Mouse (Mus musculus) forebrain, embryonic 16.5 days (tissue): Measurements from ENCODE around the gene B3galt5. TPM values are rescaled to one million over a fixed set of nuclear protein-coding genes. Genes with fewer than 3 reads are reported as not detected.

Experiments
- ATAC-seq: fragments of 200-750 bp; cut with Nextera tagmentation; 2 replicates; pipeline ENCODE4 v1.8.0; 2017; ENCODE audit warnings: mild to moderate bottlenecking, moderate library complexity
- H3K27ac ChIP-seq: fragments of 300-500 bp; sonication (generic); 2 replicates; pipeline ENCODE4 v1.5.1; 2014; ENCODE audit warnings: low read length, control low read depth
- H3K27me3 ChIP-seq: fragments of 300-500 bp; sonication (generic); replicated peaks from 2 replicates; pipeline ENCODE4 v1.6.1; 2014; ENCODE audit warnings: low read length; ENCODE audit not compliant: control insufficient read depth, insufficient read depth
- H3K36me3 ChIP-seq: fragments of 300-500 bp; sonication (generic); 2 replicates; pipeline ENCODE4 v1.6.1; 2014; ENCODE audit not compliant: control insufficient read depth, insufficient read depth
- H3K4me1 ChIP-seq: fragments of 300-500 bp; sonication (generic); replicated peaks from 2 replicates; pipeline ENCODE4 v1.6.1; 2014; ENCODE audit warnings: low read length; ENCODE audit not compliant: control insufficient read depth, insufficient read depth
- H3K4me2 ChIP-seq: fragments of 300-500 bp; sonication (generic); 2 replicates; pipeline ENCODE4 v1.6.1; 2014; ENCODE audit warnings: mild to moderate bottlenecking, low read length, control low read depth
- H3K4me3 ChIP-seq: fragments of 300-500 bp; sonication (generic); replicated peaks from 2 replicates; pipeline ENCODE4 v1.5.1; 2014; ENCODE audit warnings: mild to moderate bottlenecking, low read length, control low read depth
- H3K9ac ChIP-seq: fragments of 300-500 bp; sonication (generic); replicated peaks from 2 replicates; pipeline ENCODE4 v1.6.1; 2014; ENCODE audit warnings: low read depth, low read length, control low read depth
- H3K9me3 ChIP-seq: fragments of 300-500 bp; sonication (generic); 2 replicates; pipeline ENCODE4 v1.6.1; 2016; ENCODE audit warnings: low read length; ENCODE audit not compliant: control insufficient read depth
- WGBS: fragments of 180-500 bp; shearing (Covaris S2); extraction: QIAGEN DNeasy Blood & Tissue Kit; methylation state at CpG from one replicate; pipeline ENCODE4 v1.1.7; 2014; 5-methylcytosine and 5-hydroxymethylcytosine counted together
- polyA plus RNA-seq: library from polyadenylated mRNA; unstranded; fragments of >200 nt; fragmentation: Nextera tagmentation; extraction: Ambion mirVana; gene quantifications from 2 replicates; pipeline ENCODE4 v1.2.1, GENCODE M21; 2015

B3galt5 gene
- polyA plus RNA-seq, 1 experiment from 2014 or later = 2.2 TPM

DNA sequence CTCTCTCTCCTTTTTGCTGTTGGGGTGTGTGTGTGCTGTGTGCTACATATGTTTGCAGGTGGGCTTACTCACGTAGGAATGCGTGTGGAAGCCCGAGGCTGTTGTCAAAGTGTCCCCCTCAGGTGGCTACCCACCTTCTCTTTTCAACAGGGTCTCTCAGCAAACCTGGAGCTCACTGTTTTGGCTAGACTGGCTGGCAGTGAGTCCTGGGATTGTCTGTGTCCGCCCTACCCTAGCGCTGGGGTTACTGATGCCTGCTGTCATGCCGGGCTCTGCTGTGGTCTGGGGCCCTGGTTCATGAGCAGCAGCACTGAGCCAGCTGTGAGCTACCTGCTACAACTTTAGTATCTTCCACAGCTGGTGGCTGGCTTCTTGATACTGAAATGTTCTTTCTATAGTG, 8.9 kb downstream of the B3galt5 start:
- 85% methylated on average over 6 of the region's 6 CpGs for WGBS
- Histone ChIP-seq H3K4me3 (no peak overlapping the region), H3K4me1 (no peaks in the 10 kb centered on the region), H3K9ac (no peak overlapping the region), H3K4me2 (no peak overlapping the region), H3K27ac (no peak overlapping the region), H3K9me3 (peaks cover 3% of the 10 kb centered on the region; the same call in 1 of the 2 replicates), H3K36me3 (no peaks in the 10 kb centered on the region), H3K27me3 (no peaks in the 10 kb centered on the region)
- ATAC-seq = no peak

DNA sequence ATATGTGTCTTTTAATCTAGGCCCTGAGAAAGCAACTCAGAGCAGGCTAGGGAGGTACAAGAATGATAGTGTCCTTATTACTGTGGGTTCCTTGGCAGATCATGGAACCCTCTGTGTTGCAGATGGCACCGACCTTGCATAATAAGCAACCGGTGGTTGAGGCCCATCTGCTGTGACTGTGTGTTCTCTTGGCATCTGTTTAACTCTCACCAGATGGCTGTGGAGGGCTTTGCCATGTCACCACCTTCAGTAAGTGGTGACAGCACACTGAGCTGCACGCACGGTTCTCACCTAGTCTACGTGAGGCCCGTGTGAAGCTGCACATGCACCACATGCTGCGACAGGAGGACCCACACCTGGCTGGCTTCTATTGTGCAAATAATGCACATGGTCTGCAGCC, 14.0 kb downstream of the B3galt5 start:
- 56% methylated on average over 7 of the region's 7 CpGs for WGBS
- peaks cover 5% of the 10 kb centered on the region; the same call in 1 of the 2 replicates for H3K4me1 ChIP-seq
- no peak overlapping the region for H3K4me3 ChIP-seq
- no peak overlapping the region for H3K9ac ChIP-seq
- H3K27me3 ChIP-seq = no peaks in the 10 kb centered on the region
- no peaks in the 10 kb centered on the region for H3K36me3 ChIP-seq
- peaks cover 3% of the 10 kb centered on the region; the same call in 1 of the 2 replicates for H3K9me3 ChIP-seq
- 0 out of 2 replicates have a peak overlapping the region, but pooled peaks have one; percentile 13 for H3K27ac ChIP-seq
- peak; percentile 96 for ATAC-seq
- H3K4me2 ChIP-seq = no peak overlapping the region

DNA sequence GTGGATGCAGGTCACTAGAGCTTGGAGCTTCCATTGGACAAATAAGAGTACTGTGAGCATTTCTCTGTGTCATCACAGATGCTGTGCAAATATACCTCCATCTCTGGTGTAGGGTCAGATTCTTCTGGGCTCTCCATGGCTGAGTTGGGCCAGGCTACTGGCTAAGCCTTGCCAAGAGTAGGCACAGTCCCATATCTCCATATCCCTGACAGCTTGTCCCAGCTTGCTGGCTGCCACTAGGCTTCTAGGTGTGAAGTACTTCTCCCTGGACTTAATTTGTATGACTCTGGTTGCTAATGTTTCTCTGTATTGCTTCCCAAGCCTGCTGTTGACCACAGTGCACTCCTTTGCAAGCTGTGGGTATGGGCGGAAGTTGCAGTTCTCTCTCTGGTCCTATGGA, 16.5 kb downstream of the B3galt5 start:
- ATAC-seq = no peak
- Histone ChIP-seq H3K4me3 (no peak overlapping the region), H3K4me1 (peaks cover 5% of the 10 kb centered on the region; the same call in 1 of the 2 replicates), H3K9ac (no peak overlapping the region), H3K9me3 (peaks cover 3% of the 10 kb centered on the region; the same call in 1 of the 2 replicates), H3K27ac (no peak overlapping the region), H3K27me3 (no peaks in the 10 kb centered on the region), H3K4me2 (no peak overlapping the region), H3K36me3 (no peaks in the 10 kb centered on the region)
- 76% methylated on average over 1 of the region's 1 CpGs for WGBS

DNA sequence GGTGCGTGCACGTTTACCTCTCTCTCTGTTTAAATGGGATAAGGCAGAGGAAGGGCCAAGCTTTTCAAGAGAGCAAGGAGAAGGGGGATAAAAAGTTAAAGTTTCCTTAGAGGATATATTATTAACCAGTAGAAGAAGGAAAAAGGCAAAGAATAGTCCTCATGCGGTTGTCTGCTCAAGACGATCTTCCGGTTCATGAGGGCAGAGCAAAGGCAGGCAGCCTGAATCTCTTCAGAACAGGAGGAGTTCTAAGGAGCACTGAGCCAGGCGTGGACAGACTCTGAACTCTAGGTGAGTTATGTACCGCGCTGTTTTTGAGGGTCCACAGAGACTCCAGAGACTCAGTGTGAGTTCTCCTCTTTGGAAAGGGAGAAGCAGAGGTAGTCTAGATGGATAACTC, 22.8 kb downstream of the B3galt5 start:
- H3K27ac ChIP-seq = no peak overlapping the region
- no peaks in the 10 kb centered on the region for H3K27me3 ChIP-seq
- H3K4me1 ChIP-seq = no peaks in the 10 kb centered on the region
- H3K4me2 ChIP-seq = no peak overlapping the region
- no peaks in the 10 kb centered on the region for H3K9me3 ChIP-seq
- ATAC-seq = no peak
- 91% methylated on average over 8 of the region's 8 CpGs for WGBS
- no peaks in the 10 kb centered on the region for H3K36me3 ChIP-seq
- no peak overlapping the region for H3K4me3 ChIP-seq
- H3K9ac ChIP-seq = no peak overlapping the region

DNA sequence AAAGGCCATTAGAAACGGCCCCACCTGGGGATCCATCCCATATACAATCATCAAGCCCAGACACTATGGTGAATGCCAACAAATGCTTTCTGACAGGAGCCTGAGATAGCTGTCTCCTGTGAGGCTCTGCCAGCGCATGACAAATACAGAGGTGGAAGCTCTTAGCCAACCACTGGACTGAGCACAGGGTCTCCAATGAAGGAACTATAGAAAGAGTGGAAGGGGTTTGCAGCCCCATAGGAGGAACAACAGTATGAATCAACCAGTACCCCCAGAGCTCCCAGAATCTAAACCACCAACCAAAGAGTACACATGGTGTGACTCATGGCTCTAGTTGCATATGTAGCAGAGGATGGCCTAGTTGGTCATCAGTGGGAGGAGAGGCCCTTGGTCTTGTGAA, 36.1 kb downstream of the B3galt5 start:
- no peak overlapping the region for H3K27ac ChIP-seq
- WGBS = 85% methylated on average over 2 of the region's 2 CpGs
- no peaks in the 10 kb centered on the region for H3K36me3 ChIP-seq
- no peak for ATAC-seq
- no peaks in the 10 kb centered on the region for H3K4me1 ChIP-seq
- no peak overlapping the region for H3K4me3 ChIP-seq
- no peaks in the 10 kb centered on the region for H3K27me3 ChIP-seq
- H3K9me3 ChIP-seq = no peaks in the 10 kb centered on the region
- H3K9ac ChIP-seq = no peak overlapping the region
- H3K4me2 ChIP-seq = no peak overlapping the region

DNA sequence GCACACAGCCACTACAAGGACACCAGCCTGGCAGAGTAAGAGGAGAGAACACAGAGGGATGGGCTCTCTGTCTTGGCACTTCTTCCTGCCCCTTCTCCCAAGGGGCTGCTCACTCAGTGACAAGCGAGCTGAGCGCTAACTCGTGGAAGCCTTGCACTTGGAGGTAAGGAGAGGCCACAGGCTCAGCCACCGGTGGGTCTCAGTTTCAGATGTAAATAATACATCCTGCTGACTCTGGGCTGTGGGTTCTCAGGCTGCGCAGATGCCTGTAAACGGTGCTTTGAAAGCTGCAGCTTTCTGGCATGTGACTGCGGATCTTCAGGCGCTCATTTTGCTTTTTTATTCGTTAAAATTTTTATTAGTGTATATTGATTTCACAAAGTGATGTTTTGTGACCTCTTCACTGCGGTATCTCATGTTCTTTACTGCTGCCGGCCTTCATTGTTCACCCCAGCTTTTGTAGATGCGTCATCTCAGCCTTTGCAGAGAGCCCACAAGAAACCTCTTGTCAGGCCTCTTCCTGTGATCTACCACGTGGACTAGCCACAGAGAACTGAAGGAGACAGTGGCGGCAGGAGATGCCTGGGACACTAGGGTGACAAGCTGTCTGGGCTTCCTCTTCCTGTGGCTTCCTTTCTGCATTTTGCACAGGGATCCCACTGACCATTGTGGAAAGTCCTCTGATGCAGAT, 37.5 kb downstream of the B3galt5 start:
- Histone ChIP-seq H3K4me3 (no peak overlapping the region), H3K4me1 (no peaks in the 10 kb centered on the region), H3K9me3 (no peaks in the 10 kb centered on the region), H3K27me3 (no peaks in the 10 kb centered on the region), H3K27ac (no peak overlapping the region), H3K4me2 (no peak overlapping the region), H3K9ac (no peak overlapping the region), H3K36me3 (no peaks in the 10 kb centered on the region)
- ATAC-seq = no peak
- WGBS = 60% methylated on average over 14 of the region's 14 CpGs

DNA sequence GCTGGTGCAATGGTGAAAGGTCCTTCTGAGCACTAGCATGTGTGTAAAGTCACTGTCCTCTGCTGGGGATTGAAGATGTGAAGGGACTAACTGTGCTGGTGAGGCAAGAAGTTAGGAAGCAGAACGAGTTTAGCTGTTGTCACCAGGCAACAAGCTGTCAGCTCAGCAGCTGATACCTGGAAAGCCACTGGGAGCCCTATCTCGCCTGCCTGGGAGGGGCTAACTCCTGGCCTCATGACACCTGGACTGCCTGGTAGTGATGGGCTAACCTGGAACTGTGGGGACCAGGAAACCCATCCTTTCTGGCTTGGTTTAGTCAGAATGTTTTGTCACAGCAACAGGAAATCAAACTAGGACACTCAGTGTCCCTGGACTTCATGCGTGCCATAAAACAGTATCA, 41.0 kb downstream of the B3galt5 start:
- H3K27me3 ChIP-seq = peaks cover 5% of the 10 kb centered on the region; the same call in 1 of the 2 replicates
- no peak for ATAC-seq
- 80% methylated on average over 3 of the region's 3 CpGs for WGBS

DNA sequence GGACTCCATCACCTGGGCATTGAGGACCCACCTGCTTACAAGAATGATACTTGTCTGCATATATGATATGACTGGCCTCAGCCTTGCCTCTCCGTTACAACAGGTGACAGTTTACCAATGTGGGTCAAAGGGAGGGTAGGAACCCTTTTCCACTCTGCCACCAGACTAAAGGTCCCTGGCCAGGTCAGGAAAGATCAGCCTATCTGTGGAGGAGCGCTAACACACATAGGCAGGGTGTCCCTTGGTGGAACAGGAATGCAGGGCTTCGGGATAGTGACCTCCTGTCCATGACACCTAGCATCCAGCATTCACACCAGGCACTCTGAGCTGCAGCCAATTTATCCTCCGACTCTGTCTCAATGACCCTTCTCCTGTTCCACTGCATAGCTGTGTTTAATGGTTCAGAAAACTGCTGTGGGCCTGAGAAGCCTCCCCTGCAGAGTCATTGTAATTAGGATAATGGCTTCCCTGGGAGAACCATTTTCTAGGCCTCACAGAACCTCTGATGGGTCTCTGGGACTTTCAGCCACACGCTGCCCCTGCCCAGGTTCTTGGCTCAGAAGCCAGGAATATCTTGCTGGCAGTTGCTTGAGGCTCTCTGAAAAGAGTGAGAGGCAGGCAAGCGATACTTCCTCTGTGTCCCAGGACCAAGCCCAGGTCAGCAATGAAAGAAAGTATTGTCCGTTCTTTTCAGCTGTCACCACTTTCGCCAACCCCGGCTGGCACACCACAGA, 43.1 kb downstream of the B3galt5 start:
- H3K4me2 ChIP-seq = no peak overlapping the region
- ATAC-seq = peak; percentile 42; the same call in 1 of the 2 replicates
- peaks cover 5% of the 10 kb centered on the region; the same call in 1 of the 2 replicates for H3K27me3 ChIP-seq
- 24% methylated on average over 9 of the region's 9 CpGs for WGBS
- no peaks in the 10 kb centered on the region for H3K36me3 ChIP-seq
- H3K9me3 ChIP-seq = no peaks in the 10 kb centered on the region
- no peak overlapping the region for H3K9ac ChIP-seq
- no peak overlapping the region for H3K4me3 ChIP-seq
- H3K27ac ChIP-seq = no peak overlapping the region
- H3K4me1 ChIP-seq = peaks cover 6% of the 10 kb centered on the region

More for the DNA sequence above, 41.0 kb downstream of the B3galt5 start:
- Histone ChIP-seq H3K4me3 (no peak overlapping the region), H3K4me2 (no peak overlapping the region), H3K4me1 (peaks cover 6% of the 10 kb centered on the region), H3K9me3 (no peaks in the 10 kb centered on the region), H3K36me3 (no peaks in the 10 kb centered on the region), H3K27ac (no peak overlapping the region), H3K9ac (no peak overlapping the region)

DNA sequence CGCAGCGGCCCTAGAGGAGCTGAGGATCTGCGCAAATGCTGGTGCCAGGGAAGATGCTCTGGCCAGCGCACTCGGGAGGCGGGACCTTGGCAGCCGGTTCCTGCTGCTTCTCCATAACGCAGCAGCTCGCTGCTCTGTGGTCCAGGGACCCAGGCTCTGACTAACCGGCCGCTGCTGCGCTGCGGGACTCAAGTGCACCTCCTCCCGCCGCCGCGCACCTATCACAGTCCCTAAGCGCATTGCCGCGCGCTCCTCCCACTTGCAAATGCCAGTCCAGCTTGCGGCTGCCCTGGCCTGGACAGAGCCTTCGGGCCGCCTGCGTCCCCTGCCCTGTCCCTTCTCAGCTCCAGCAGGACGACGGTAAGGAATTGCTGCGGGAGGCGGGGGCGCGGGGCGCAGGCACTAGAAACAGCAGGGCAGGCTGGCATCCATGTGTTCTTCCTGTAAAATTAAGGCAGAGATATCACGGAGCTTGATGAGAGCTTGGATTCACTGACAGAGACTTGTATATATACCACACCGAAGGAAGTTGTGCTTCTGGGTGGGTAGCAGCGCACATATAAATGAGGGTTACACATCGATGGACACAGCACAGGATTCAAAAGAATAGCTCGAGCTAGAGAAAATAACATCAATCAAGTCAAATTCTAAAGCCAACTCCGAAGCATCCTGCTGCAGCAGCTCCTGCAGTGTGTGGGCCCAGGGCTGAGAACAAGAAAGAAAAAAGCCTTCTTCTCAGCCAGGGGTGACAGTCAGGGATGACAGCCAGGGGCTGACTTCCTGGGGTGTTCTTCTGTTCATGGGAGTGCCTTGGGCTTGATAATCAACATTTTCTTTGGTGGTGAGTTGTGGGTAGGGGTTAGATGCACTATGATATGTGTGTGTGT, 45.4 kb downstream of the B3galt5 start:
- Histone ChIP-seq H3K4me2 (peak overlapping the region; percentile 84), H3K36me3 (no peaks in the 10 kb centered on the region), H3K4me1 (peaks cover 6% of the 10 kb centered on the region), H3K27me3 (peaks cover 5% of the 10 kb centered on the region; the same call in 1 of the 2 replicates), H3K9ac (peak overlapping the region; percentile 68), H3K9me3 (no peaks in the 10 kb centered on the region), H3K27ac (no peak overlapping the region), H3K4me3 (peak overlapping the region; percentile 55)
- 1% methylated on average over 38 of the region's 38 CpGs for WGBS
- ATAC-seq = peak; percentile 67
